Mouse (Mus musculus) left cerebral cortex, adult 9 months (tissue): Measurements from ENCODE around the gene Eva1c.
A peak's percentile ranks its signal among the peaks of the same experiment; 100 is the strongest.
"Not testable (repeated sequence)": the region's sequence is repeated elsewhere in the genome, so short reads cannot be mapped to it uniquely, and the experiment has no call there.

Source experiments
- DNase-seq, 2 experiments: peaks; one replicate each; pipeline ENCODE4 v3.0.0; 2022; ENCODE audit warnings: low spot score in 2 of 2

The Eva1c gene

GRCm38 (mm10) chr16:90826457-90826856 lies at the start of gene Eva1c:
TSS of gene Eva1c (plus strand) at chr16:90826719.
- no peak for DNase-seq

DNA sequence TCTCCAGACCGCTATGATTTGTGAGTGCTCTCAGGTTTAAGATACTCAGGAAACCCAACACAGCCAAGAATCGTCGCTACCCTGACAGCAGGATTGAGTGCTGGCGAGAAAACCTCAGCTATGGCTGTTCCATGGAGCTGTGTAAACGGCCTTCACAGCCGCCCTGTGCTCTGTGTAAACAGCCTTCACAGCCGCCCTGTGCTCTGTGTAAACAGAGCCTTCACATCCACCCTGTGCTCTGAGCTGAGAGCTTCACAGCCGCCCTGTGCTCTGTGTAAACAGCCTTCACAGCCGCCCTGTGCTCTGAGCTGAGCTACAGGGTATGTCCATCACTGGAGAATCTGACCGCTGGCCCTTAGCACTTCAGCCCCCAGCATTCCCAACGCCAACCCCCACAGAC lies 46.7 kb upstream of the Eva1c start:
- DNase-seq, result no peak

GRCm38 (mm10) chr16:90783302-90783701 lies 43.2 kb upstream of the Eva1c start:
- no peak for DNase-seq

GRCm38 (mm10) chr16:90785257-90785656 lies 41.3 kb upstream of the Eva1c start:
- no peak for DNase-seq

DNA sequence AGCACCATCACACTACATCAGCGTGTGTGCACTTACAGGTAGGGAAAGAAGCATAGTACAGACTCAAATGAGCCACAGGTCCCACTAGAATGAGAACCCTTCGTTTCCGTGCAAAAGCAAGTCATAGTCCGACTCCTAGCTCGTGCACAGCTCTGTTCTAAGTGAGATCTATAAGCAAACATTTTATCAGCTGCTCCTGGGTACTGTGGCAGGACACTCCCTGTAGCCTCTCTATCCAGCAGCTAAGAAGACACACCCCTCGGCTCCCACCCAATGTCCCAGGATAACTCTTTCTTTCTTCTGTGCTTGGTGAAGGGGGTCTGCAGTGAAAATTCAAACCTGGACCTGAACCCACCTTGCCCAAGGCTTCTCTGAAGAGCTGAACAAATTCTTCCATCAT lies 37.9 kb upstream of the Eva1c start:
- DNase-seq, result no peak

- DNase-seq, result no peak
These were observed 35.6 kb upstream of the Eva1c start for GRCm38 (mm10) chr16:90790946-90791345.

GRCm38 (mm10) chr16:90792066-90792465 lies 34.5 kb upstream of the Eva1c start:
- peak in 1 of 2 experiments; percentile 28 for DNase-seq

- no peak for DNase-seq
These were observed 34.0 kb upstream of the Eva1c start for GRCm38 (mm10) chr16:90792500-90792899.

DNA sequence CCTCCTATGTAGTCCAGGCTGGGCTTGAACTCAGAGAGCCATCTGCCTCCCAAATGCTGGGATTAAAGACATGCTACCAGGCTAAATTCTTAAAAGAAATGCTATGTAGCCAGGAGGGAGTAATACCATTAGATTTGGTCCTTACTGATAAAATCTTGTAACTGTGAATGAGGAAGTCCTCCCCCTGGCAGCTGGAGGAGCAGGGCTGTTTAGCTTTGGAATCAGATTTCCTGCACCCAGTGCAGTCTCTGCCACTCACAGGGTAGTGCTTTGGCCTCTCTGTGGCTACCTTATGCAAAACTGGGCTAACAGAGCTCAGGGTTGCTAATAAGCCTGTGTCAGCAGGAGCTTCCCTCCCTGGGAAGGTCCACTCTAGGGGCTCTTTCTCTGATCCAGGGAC lies 31.8 kb upstream of the Eva1c start:
- no peak for DNase-seq

- DNase-seq, result no peak
These were observed 28.1 kb upstream of the Eva1c start for GRCm38 (mm10) chr16:90798446-90798845.

DNA sequence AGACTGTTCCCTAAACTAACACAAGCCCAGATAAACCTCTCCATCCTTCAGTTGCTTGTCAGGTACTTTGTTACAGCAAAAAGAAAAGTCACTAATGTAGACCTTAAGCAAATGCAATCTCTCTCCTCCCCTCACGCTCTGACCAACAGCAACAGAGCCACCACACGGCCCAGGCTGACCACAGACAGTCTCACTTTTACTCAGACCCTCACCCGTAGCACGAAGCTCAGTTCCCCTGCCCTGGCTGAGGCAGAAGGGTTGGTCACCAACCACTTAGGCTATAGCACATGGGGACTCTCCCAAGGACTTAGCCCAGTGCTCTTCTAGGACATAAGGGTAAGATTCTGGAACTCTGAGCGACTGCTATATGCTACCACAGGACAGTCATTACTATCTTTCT lies 27.7 kb upstream of the Eva1c start:
- DNase-seq, result no peak

GRCm38 (mm10) chr16:90799840-90800239 lies 26.7 kb upstream of the Eva1c start:
- no peak for DNase-seq

GRCm38 (mm10) chr16:90801251-90801650 lies 25.3 kb upstream of the Eva1c start:
- peak in 1 of 2 experiments; percentile 25 for DNase-seq

DNA sequence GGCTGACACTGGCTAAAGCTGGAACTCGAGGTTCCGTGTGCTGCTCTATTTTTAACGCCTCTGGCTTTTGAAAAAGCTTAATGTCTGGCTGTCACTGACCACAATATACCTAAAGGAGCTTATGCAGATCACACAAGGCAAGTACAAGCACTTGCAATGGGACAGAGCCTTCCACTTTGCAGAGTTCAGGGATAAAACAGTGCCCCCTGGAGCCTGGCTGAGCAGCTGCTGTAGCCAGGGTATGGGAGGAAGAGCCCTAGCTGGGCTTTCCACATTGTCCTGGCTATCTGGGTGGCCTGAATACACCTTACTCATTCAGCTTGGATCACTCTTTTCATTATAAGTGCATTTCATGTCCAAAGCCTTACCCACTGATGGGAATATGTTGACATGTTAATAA lies 24.6 kb upstream of the Eva1c start:
- DNase-seq, result no peak

- DNase-seq, result no peak
These were observed 22.1 kb upstream of the Eva1c start for GRCm38 (mm10) chr16:90804466-90804865.

GRCm38 (mm10) chr16:90809975-90810715 lies 16.4 kb upstream of the Eva1c start, which contains the start of gene Urb1:
TSS of gene Urb1 (minus strand) at chr16:90810413.
- peak; percentile 92 to 99 for DNase-seq

- DNase-seq, result no peak
These were observed 15.7 kb upstream of the Eva1c start for GRCm38 (mm10) chr16:90810716-90811256.

- DNase-seq, result no peak
These were observed 14.4 kb upstream of the Eva1c start for GRCm38 (mm10) chr16:90812086-90812485.

DNA sequence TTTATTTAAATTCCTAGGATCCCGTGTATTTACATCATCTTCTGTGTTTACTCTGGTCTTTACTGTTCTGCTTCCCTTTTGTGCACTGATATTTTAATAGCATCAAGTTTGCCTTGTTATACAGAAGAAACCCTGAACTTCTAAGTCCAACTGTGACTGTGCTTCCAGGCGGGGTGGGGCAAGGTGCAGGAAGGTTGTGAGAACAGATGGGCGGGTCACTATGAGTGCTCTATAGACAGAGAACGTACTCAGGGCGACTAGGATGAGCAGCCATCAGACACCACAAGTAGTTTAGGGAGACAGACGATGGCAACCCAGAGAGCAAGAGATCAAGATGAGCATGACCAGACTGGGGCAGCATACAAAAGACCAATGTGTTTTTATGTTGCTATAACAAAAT lies 6.2 kb upstream of the Eva1c start:
- DNase-seq, result no peak

DNA sequence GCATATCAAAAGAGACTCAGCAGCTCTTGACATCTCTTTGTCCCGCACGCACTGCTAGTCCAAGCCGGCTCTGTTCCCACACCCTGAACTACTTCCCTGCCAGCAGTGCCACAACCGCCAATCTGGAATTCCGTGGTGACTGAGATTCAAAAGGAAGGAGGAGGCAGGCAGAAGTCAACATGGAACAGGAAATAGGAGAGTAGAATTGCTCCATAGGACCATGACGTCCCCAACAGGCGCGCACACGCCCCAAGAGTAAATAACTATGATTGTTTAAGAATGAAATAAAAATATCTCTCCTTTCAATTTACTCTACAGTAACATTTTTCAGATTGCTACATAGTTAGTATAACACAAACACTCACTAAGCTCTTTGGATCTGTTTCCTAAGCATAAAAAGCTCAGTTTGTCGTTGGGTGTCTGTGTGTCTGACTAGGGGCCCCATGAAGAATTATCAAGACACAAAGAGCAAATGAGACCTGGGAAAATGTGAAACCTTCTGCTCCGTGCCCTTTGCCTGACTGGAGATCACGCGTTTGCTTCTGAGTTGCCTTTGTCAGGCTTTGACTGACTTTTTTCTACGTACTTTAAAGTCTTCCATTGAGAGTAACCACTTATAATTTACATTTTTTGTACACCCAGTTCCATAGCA lies 5.3 kb upstream of the Eva1c start:
- DNase-seq, result no peak

- DNase-seq, result no peak
These were observed 4.1 kb upstream of the Eva1c start for GRCm38 (mm10) chr16:90822284-90822935.

DNA sequence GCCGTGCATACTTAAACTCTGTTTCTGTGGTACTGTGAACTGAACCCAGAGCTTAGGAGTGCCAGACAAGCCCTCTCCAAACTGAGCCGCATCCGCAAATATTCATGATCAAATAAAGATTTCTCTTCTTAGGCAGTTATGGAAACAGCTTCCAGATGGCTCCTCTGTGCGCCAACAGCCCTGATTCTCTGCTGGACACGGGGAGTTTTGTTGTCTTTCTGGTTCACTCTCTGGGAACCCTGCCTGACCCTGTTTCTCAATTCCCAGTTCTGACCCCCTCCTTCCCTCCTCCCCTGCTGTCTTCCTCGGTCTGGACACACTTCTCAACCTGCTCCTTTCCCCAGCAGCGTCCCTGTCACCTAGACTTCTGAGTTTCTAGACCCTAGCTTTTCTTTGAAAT lies 3.5 kb upstream of the Eva1c start:
- no peak for DNase-seq

- DNase-seq, result not testable (repeated sequence)
These were observed 2.5 kb upstream of the Eva1c start for GRCm38 (mm10) chr16:90823986-90824385.
